Mouse (Mus musculus): ENCODE measurements around the gene Rnf151. TPM values are rescaled to one million over a fixed set of nuclear protein-coding genes. Genes with fewer than 3 reads are reported as not detected.
"Not testable (repeated sequence)": the region's sequence is repeated elsewhere in the genome, so short reads cannot be mapped to it uniquely, and the experiment has no call there.

Rnf151 gene
- total RNA-seq, 4 experiments from 2014 or later = 0.36 to 0.47 TPM; not detected in 2

DNA sequence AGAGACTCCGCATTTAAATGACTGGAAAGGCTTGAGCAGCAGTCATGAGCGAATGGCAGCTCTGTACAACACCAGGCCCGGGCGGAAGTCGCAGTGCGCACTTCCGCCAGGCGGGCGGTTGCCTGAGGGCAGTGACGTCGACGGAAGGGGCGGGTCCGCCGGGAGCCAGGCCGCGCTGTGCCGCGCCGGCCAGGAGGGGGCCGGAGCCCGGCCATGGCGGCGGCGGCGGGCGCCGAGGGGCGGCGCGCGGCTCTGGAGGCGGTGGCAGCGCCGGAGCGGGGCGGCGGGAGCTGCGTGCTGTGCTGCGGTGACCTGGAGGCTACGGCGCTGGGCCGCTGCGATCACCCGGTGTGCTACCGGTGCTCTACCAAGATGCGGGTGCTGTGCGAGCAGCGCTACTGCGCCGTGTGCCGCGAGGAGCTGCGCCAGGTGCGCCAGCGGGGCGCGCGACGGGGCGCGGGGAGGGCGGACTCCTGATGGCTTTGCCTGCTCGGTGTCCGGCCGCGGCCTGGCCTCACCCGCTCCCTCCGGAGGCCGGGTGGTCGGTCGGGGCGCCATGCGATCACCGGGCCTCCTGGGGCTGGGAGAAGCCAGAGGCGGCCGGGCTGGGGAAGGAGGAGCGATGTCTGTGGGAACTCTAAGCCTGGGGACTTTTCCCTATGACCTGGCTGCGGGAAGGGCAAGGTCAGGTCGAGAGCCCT lies 48.2 kb downstream of the Rnf151 start, which contains the start of gene Zfp598:
Gene Zfp598 (plus strand): TSS at position 143 of the 701 bp plus-strand sequence.
- peak; percentile 84 to 92 for DNase-seq (ENCODE audit: low spot score in 2 of 2)

GRCm38 (mm10) chr17:24669214-24669544 lies 48.7 kb downstream of the Rnf151 start:
- DNase-seq (ENCODE audit: low spot score in 2 of 2) = not testable (repeated sequence)

GRCm38 (mm10) chr17:24667416-24667815 lies 50.4 kb downstream of the Rnf151 start:
- DNase-seq (ENCODE audit: low spot score in 2 of 2) = peak in 1 of 2 experiments; percentile 43

DNA sequence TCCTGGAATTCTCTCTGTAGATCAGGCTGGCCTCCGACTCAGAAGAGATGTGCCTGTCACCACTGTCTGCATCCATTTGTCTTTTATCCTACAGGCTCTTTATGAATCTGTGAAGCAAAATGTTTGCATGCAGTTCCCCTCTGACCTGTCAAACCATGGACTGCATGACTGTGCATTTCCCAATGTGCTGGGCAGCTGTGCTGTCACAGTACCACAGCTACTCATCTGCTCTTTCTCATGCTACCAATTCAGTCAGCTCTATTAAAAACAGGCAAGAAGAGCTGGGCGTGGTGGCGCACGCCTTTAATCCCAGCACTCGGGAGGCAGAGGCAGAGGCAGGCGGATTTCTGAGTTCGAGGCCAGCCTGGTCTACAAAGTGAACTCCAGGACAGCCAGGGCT lies 50.9 kb downstream of the Rnf151 start:
- DNase-seq (ENCODE audit: low spot score in 2 of 2) = not testable (repeated sequence)

Other genes starting within 250 kb of the Rnf151 start
- gene E4f1, start 247.8 kb downstream of the Rnf151 start, total RNA-seq (2022) = 10 to 100 TPM; 31.0 to 44.2 (median 38.4) TPM
- gene Pgp, start 247.7 kb downstream of the Rnf151 start, total RNA-seq (2022) = 10 to 100 TPM; 54.8 to 62.3 (median 57.7) TPM
- gene Bricd5, start 244.2 kb downstream of the Rnf151 start, total RNA-seq (2022) = 1 to 10 TPM in 2 of 4 experiments, under 1 TPM in 2; 0.90 to 2.0 (median 1.4) TPM
- gene Mlst8, start 239.0 kb downstream of the Rnf151 start, total RNA-seq (2022) = 10 to 100 TPM; 39.7 to 43.9 (median 41.9) TPM
- gene Caskin1, start 229.5 kb downstream of the Rnf151 start, total RNA-seq (2022) = 100 to 1,000 TPM; 134 to 172 (median 153) TPM
- gene Traf7, start 190.1 kb downstream of the Rnf151 start, total RNA-seq (2022) = 100 to 1,000 TPM in 2 of 4 experiments, 10 to 100 TPM in 2; 82.9 to 106 (median 97.4) TPM
- gene Rab26, start 183.9 kb downstream of the Rnf151 start, total RNA-seq (2022) = 10 to 100 TPM; 63.4 to 66.7 (median 65.6) TPM
- gene Pkd1, start 168.2 kb downstream of the Rnf151 start, total RNA-seq (2022) = 100 to 1,000 TPM in 1 of 4 experiments, 10 to 100 TPM in 3; 72.1 to 120 (median 88.4) TPM
- 100 to 1,000 TPM; 149 to 212 (median 191) TPM for gene Tsc2, start 85.4 kb downstream of the Rnf151 start, total RNA-seq (2022)
- 1 to 10 TPM; 6.5 to 9.1 (median 7.6) TPM for gene Nthl1, start 85.4 kb downstream of the Rnf151 start, total RNA-seq (2022)
- 10 to 100 TPM; 41.9 to 48.7 (median 44.1) TPM for gene Slc9a3r2, start 67.7 kb downstream of the Rnf151 start, total RNA-seq (2022)
- gene Npw, start 59.6 kb downstream of the Rnf151 start, total RNA-seq (2022) = 1 to 10 TPM in 3 of 4 experiments, not detected in 1; 1.1 to 2.6 (median 2.5) TPM
- gene Zfp598, start 48.4 kb downstream of the Rnf151 start, total RNA-seq (2022) = 10 to 100 TPM; 36.8 to 41.6 (median 38.2) TPM
- 100 to 1,000 TPM; 137 to 165 (median 150) TPM for gene Syngr3, start 28.1 kb downstream of the Rnf151 start, total RNA-seq (2022)
- gene Gfer, start 21.9 kb downstream of the Rnf151 start, total RNA-seq (2022) = 10 to 100 TPM; 17.9 to 23.4 (median 21.1) TPM
- gene Noxo1, start 21.8 kb downstream of the Rnf151 start, total RNA-seq (2022) = 1 to 10 TPM; 2.0 to 4.3 (median 3.4) TPM
- 10 to 100 TPM; 24.2 to 32.3 (median 27.8) TPM for gene Tbl3, start 10.4 kb downstream of the Rnf151 start, total RNA-seq (2022)
- 100 to 1,000 TPM; 282 to 365 (median 323) TPM for gene Rps2, start 53 bp upstream of the Rnf151 start, total RNA-seq (2022)
- gene Ndufb10, start 6.4 kb upstream of the Rnf151 start, total RNA-seq (2022) = 100 to 1,000 TPM; 214 to 227 (median 222) TPM
- gene Rpl3l, start 9.8 kb upstream of the Rnf151 start, total RNA-seq (2022) = under 1 TPM; 0.23 to 0.77 (median 0.54) TPM
- 10 to 100 TPM; 41.1 to 50.5 (median 47.2) TPM for gene Msrb1, start 18.6 kb upstream of the Rnf151 start, total RNA-seq (2022)
- gene Hs3st6, start 34.9 kb upstream of the Rnf151 start, total RNA-seq (2022) = under 1 TPM in 1 of 4 experiments, not detected in 3; 0.23 TPM
- gene Meiob, start 86.2 kb upstream of the Rnf151 start, total RNA-seq (2022) = not detected
- 100 to 1,000 TPM; 121 to 133 (median 126) TPM for gene Hagh, start 122.1 kb upstream of the Rnf151 start, total RNA-seq (2022)
- 10 to 100 TPM; 18.5 to 21.1 (median 20.6) TPM for gene Fahd1, start 132.3 kb upstream of the Rnf151 start, total RNA-seq (2022)
- not detected for gene Igfals, start 147.9 kb upstream of the Rnf151 start, total RNA-seq (2022)
- gene Nubp2, start 168.3 kb upstream of the Rnf151 start, total RNA-seq (2022) = 10 to 100 TPM; 32.1 to 36.8 (median 33.3) TPM
- gene Spsb3, start 168.6 kb upstream of the Rnf151 start, total RNA-seq (2022) = 10 to 100 TPM; 40.6 to 45.3 (median 41.8) TPM
- gene Eme2, start 177.0 kb upstream of the Rnf151 start, total RNA-seq (2022) = 10 to 100 TPM; 54.6 to 64.3 (median 62.0) TPM
- 10 to 100 TPM; 63.3 to 78.7 (median 73.4) TPM for gene Mrps34, start 177.1 kb upstream of the Rnf151 start, total RNA-seq (2022)
- gene Nme3, start 178.4 kb upstream of the Rnf151 start, total RNA-seq (2022) = 10 to 100 TPM; 50.9 to 64.2 (median 51.9) TPM
- 100 to 1,000 TPM; 384 to 435 (median 406) TPM for gene Mapk8ip3, start 218.9 kb upstream of the Rnf151 start, total RNA-seq (2022)
- gene Jpt2, start 242.6 kb upstream of the Rnf151 start, total RNA-seq (2022) = 1 to 10 TPM; 5.5 to 8.8 (median 7.9) TPM

Measured in layer of hippocampus, adult 8-10 months (tissue).